In genomic region chr2:121683606-121684005, GRCm38 (mm10) we compare ENCODE assay signal across 17 mouse cellular contexts.
"Had no signal": no experiment of that assay in that cellular context is flagged by ENCODE, and none has a peak within 500 bp of the region (broad histone marks: within the 10 kb centered on the region; RNA-seq: fewer than 3 reads in every experiment).

No protein-coding gene starts in this region.

- H3K27ac ChIP-seq: layer of hippocampus, adult 2 months; left cerebral cortex, adult 2 months; liver, embryonic 13.5 days; neural tube, embryonic 12.5 days; neural tube, embryonic 15.5 days; stomach, embryonic 15.5 days had no signal

- H3K36me3 ChIP-seq: liver, embryonic 13.5 days; neural tube, embryonic 12.5 days; neural tube, embryonic 15.5 days; stomach, embryonic 15.5 days had no signal

- H3K4me1 ChIP-seq: liver, embryonic 13.5 days; neural tube, embryonic 12.5 days; stomach, embryonic 15.5 days had no signal

- H3K9me3 ChIP-seq: liver, embryonic 13.5 days; neural tube, embryonic 12.5 days; neural tube, embryonic 15.5 days; stomach, embryonic 15.5 days had no signal

- H3K9ac ChIP-seq: liver, embryonic 13.5 days; neural tube, embryonic 12.5 days; neural tube, embryonic 15.5 days; stomach, embryonic 15.5 days had no signal

- H3K4me2 ChIP-seq: liver, embryonic 13.5 days; midbrain, embryonic 11.5 days; neural tube, embryonic 12.5 days; neural tube, embryonic 15.5 days; stomach, embryonic 15.5 days had no signal

- H3K4me3 ChIP-seq: layer of hippocampus, adult 2 months; left cerebral cortex, adult 2 months; liver, embryonic 13.5 days; neural tube, embryonic 12.5 days; neural tube, embryonic 15.5 days; stomach, embryonic 15.5 days had no signal

- ATAC-seq: intestine, embryonic 16.5 days had no signal

- DNase-seq: kidney, adult 18-20 months; kidney, adult 9 months; kidney, postnatal 14 days; liver, embryonic 13.5 days; lung, adult 2 months; lung, postnatal 14 days; lung, postnatal 4 days; midbrain, embryonic 14.5 days; spleen, adult 18-20 months; thymus, postnatal 25 days had no signal

- H3K27me3 ChIP-seq: liver, embryonic 13.5 days; neural tube, embryonic 12.5 days; neural tube, embryonic 15.5 days; stomach, embryonic 15.5 days had no signal
